Mouse (Mus musculus): Measurements from ENCODE around the gene 1700003E16Rik.

The 1700003E16Rik gene

DNA sequence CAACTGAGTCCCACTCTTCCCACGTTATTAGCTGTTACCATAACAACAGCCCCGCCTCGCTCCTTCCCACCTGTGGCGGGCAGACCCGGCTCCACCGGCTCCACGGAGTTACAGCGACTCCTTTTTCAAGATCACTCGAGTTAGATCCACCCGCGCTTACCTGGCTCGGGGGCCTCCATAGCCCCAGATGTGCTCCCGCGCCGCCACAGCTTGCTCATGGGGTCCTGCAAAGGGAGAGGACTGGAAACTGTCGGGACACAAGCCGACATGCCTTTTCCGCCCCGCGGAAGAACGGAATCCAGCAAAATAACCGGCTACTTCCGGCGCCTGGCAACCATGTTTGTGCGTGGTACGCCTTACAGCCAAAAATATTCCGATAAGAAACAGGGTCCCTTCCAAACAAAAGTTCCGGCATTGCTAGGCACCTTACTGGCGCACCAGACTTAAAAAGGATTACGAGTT lies 31.3 kb upstream of the 1700003E16Rik start:
- peak; percentile 32; the same call in 1 of the 2 replicates for ATAC-seq (ENCODE audit: insufficient number of reproducible peaks, low FRiP score, low TSS enrichment)

DNA sequence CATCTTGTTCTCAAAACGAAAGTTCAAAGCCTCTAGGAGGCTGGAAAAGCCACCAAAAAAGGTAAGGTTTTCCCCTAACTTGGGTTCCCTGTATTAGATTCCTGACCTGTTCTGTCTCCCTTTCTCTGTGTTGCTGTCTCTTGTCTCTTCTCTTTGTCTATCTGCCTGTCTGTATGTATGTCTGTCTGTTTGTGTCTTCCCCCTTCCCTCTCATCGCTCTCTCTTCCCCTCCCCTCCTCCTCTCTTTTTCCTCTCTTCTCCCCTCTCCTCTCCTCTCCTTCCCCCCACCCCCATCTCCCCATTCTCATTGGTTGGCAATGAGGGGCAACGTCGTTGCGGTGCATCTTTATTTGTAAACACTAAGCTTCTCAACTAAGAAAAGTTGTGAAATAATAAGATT lies 30.9 kb upstream of the 1700003E16Rik start, which contains the start of gene Ino80b:
Gene Ino80b (minus strand): TSS at position 101 of the 400 bp plus-strand sequence.
- ATAC-seq (ENCODE audit: insufficient number of reproducible peaks, low FRiP score, low TSS enrichment): no peak

DNA sequence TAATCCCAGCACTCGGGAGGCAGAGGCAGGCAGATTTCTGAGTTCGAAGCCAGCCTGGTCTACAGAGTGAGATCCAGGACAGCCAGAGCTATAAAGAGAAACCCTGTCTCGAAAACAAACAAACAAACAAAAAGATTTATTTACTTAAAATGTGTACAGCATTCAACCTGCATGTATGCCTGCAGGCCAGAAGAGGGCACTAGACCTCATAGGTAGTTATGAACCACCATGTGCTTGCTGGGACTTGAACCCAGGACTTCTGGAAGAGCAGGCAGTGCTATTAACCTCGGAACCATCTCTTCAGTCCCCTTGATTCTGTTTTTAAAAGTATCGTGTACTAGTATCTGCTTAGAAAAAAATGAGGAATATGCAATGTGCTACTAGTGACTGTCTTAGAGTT lies 28.8 kb upstream of the 1700003E16Rik start:
- ATAC-seq (ENCODE audit: insufficient number of reproducible peaks, low FRiP score, low TSS enrichment): no peak

DNA sequence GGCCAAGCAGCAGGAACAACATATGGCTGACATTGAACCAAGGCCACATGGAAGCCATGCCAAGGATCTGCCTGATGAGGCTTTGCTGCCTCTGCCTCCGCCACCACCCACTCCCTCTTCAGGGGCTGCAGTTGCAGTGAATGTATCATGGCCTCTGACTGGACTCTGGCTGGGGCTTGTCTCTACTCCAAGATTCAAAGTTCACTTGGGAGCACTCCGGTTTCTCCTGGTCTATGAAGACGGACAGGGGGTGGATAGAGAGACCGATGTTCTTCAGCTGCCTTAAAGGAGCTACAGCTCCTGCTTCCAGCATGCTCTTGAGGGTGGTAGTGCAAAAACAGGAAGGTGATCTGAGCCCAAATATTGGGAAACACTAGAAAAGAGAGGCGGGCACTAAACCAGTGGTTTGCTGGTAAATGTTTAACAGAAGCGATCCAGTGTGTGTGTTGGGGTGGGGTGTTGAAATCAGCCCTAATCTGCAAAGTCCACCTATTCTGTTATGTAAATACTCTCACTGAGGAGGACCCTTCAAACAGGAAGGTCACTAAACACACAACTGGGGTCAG lies 24.7 kb upstream of the 1700003E16Rik start:
- ATAC-seq (ENCODE audit: insufficient number of reproducible peaks, low FRiP score, low TSS enrichment): no peak

DNA sequence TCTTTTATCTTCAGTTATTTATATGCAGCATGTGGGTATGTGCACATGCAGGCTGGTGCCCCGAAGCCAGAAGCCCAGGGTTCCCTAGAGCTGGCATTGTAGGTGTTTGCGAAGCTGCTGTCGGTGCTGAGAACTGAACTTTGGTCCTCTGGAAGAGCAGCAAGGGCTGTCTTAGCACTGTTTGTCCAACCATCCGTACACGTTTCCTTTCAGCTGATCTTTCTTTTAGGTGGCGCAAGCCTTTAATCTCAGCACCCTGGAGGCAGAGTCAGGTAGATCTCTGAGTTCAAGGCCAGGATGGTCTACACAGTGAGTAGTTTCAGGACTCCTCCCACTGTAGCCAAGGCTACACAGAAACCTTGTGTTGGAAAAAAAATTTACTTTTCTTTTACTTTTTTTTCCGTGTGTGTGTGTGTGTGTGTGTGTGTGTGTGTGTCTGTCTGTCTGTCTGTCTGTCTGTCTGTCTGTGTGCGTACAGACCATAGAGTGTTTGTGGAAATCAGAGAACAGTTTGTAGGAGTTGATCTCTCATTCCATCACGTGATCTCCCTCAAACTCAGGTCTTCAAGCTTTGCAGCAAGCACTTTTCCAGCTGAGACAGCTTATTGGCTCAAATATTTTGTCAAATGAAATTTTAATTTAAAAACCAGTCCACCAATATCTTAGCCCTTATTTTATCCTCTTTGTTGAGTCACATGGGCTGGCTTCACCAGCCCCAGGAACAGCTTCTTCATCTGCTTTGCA lies 23.9 kb upstream of the 1700003E16Rik start:
- ATAC-seq (ENCODE audit: insufficient number of reproducible peaks, low FRiP score, low TSS enrichment): no peak

DNA sequence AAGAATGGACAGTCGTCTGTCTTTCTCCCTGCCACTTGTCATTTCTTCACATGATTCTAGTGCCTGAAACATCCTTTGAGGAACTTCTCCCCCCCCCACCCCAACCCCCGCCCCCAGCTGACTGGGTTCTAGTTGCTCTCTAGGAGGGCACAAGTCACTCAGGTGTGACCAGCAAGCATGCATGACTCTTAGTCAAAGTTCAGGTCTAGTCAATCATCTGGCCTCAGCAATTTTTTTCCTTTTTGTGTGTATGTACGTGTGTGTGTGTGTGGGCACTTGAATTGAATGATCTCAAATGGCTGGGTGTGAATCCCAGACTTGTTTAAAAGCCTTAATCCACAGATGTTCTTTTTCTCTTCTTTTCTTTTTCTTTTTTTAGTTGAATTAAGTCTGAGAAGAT lies 22.0 kb upstream of the 1700003E16Rik start:
- no peak for ATAC-seq (ENCODE audit: insufficient number of reproducible peaks, low FRiP score, low TSS enrichment)

DNA sequence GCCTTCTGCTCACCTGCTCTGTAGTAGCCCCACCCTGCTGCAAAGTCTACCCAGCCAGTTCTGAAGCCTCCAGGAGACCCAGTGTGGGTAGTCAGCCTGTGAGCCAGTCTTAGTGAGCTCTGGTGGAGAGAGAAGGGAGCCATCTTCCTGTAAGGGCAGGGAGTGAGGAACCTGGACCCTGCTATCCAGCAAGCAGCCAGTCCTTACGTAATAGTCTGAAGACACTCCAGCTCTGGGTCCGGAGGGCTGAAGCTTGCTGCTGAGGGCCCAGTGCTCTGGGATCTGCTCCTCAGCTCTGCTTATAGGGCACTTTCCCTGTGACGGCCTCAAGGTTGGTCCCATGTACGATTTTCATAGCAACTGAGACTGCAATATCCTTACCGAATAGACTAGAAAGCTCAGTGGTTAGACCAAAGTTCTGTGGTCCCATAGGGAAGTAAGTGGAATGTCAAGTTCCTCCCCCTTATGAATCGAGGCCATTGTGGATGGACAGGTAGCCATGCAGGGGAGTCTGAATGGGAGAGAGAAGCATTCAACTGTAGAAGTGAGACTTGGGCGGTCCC lies 21.2 kb upstream of the 1700003E16Rik start, which contains the start of gene Rtkn:
Gene Rtkn (plus strand): TSS at position 513 of the 563 bp plus-strand sequence.
- no peak for ATAC-seq (ENCODE audit: insufficient number of reproducible peaks, low FRiP score, low TSS enrichment)

DNA sequence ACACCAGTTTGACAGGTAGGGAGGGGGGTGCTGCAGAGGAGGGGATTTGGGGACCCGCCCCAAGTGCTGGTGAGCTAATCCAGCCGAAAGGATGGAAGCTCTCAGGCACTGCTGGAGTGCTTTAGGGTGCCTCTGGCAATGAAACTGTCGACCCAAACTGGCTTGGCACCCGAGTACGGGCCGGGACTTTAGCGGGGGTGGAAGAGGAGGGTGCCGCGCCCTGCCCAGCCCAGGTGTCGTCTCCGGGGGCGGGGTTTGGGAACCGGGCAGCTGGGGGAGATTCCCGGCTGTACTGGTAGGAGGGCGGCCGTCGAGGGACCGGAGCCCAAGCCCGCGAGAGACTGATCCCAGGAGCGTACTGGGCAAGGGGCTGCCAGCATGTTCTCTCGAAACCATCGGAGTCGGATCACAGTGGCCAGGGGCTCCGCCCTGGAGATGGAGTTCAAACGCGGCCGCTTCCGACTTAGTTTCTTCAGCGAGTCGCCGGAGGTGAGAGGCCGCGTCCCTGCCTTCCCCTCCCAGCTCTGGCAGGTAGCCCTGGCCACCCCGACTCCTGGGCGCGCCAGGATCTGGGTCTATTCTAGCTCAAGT lies 20.5 kb upstream of the 1700003E16Rik start:
- no peak; the same call in 1 of the 2 replicates for ATAC-seq (ENCODE audit: insufficient number of reproducible peaks, low FRiP score, low TSS enrichment)

DNA sequence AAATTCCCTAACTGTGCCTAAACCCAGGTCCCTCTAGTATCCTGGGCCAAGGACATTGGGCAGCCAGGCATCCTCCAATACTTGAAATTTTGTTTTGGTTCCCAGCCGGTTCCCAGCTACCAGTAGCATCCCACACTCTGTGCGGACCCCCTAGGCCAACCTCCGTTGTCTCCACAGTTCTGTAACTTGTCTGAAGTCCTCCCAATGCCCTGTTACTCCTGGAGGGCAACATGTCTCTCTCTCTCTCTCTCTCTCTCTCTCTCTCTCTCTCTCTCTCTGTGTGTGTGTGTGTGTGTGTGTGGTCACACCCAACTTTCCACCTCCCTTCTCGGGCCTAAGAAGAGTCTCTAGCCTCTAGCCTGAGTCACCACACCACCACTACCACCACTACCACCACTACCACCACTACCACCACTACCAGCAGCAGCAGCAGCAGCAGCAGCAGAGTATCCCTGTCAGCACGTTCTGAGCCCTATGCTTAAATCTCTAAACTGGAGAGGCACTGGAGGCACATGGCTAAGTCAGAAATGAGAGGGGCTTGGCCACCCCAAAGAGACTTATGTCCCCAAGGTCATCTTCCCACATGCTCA lies 19.8 kb upstream of the 1700003E16Rik start:
- ATAC-seq (ENCODE audit: insufficient number of reproducible peaks, low FRiP score, low TSS enrichment): no peak

DNA sequence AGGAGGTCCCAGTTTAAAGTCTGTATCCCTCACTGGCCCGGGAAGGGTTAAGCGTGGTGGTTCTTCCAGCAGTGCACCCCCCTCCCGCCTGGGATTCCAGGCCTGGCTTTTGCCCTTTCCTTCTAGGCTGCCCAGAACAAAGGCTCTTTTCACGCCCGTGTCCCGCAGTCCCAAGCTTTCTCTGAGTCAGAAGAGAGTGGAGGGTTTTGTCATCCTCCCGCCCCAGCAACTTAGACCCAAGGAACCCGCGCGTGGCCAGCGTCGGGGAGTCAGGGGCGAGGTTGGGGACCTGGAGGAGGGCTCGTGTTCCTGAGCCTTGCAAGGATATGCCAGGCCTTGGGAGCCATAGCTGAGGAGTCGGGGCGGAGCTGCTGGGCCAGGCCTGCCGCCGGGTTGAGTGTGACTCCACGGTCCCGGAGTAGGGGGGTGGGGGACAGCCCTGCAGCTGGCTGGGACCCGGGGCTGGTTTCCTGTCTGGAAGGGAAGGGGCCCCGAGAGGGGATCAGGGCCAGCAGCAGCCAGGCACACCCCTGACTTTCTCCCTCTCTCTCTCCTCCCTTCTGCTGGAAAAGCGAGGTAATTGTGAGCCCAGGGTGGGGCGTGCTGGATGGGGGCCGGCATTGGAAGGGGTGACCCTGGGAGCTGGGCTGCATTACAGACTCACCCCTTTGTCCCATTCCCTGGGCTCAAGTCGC lies 19.2 kb upstream of the 1700003E16Rik start:
- peak; percentile 45; the same call in 1 of the 2 replicates for ATAC-seq (ENCODE audit: insufficient number of reproducible peaks, low FRiP score, low TSS enrichment)

DNA sequence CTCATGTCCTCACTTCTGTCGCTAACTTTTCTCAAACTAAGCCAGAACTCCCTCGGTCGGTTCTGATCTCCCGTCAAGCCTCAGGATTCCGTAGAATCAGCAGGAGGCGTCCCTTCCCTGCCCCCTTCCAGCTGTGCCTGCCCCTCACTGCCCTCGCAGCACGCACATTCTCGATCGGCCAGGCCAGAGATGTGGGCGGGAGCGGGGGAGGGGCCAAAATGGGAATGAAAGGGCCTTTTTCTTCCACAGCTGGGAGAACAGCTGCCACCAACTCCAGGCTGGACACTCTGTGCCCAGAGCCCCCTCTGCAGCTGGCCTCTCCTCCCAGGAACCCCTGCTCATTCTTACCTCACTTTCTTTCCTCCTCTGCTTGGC lies 18.6 kb upstream of the 1700003E16Rik start:
- no peak for ATAC-seq (ENCODE audit: insufficient number of reproducible peaks, low FRiP score, low TSS enrichment)

DNA sequence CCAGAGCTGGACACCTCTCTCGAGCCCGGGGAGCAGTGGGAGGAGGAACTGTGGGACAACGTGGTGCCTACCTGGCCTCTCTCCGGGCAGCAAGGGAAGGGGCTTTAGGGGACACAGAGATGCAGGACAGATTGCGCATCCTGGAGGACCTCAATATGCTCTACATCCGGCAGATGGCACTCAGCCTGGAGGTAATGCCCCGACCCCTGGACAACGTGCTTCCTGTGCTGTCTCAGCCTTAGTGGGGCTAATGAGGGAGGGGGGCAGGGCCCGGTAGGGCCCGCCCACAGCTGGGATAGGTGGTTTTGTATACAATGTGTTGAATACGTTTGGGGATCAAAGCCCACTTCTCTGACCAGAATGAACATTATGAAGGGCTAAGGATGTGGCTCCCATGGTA lies 18.1 kb upstream of the 1700003E16Rik start:
- ATAC-seq (ENCODE audit: insufficient number of reproducible peaks, low FRiP score, low TSS enrichment): no peak

DNA sequence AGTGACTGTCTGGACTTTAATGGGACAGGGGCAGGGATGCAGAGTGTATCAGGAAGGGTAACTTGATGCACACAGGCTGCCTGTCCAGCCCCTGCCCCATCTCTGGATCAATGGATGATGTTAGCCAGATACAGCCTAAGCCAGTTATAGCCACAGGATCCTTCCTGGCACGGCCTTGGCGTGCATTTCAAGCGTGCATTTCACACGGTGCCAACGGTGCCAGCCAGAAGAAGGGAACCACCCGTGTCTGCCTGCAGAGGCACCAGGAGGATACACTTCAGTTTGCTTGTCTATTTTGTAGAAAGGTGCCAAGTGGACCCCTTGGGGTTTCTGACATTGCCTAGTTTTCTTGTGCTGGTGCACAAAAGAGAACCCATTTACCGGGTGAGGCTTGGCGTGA lies 16.2 kb upstream of the 1700003E16Rik start:
- ATAC-seq (ENCODE audit: insufficient number of reproducible peaks, low FRiP score, low TSS enrichment): no peak

DNA sequence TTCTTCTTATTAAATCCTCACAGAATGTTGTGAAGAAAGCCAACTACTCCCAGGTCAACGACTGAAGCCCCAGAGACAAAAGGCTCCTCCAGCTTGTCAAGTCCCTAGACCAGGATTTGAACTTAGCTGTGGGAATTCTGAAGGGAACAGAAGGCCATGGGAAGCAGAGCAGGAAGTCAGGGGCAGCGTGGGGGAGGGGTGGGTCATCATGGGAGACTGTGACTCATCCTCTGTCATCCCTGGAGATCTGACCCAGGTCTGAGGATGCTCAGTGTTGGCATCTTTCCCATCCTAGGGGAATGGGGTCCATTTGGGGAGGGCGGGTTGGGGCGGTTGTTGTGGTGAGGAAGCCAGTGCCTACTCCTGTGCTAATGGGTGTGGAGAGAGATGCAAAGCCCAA lies 14.6 kb upstream of the 1700003E16Rik start:
- ATAC-seq (ENCODE audit: insufficient number of reproducible peaks, low FRiP score, low TSS enrichment): no peak

DNA sequence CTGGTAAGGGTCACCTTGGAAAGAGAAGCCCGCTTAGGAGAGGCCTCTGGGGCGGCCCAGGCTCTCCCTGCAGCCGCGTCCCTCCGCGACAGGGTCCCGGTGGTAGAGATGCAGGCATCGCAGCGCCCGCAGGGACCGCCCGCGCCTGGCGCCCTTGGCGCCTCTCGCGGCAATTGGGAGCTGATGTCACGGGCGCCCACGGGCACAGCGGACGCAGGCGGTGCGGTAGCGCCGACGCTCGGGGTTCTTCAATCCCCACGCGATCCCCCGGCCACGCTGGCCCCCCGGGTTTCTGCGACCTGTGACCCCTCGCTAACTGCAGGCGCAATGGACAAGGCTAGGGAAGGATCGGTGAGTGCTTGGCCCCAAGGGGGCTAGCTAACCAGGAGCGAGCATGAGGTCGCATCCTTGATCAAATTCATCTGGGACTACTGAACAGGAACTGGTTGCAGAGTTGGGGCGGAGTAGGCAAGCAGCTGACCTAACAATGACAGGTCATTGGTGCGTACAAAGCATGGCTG lies 13.9 kb upstream of the 1700003E16Rik start:
- no peak for ATAC-seq (ENCODE audit: insufficient number of reproducible peaks, low FRiP score, low TSS enrichment)

DNA sequence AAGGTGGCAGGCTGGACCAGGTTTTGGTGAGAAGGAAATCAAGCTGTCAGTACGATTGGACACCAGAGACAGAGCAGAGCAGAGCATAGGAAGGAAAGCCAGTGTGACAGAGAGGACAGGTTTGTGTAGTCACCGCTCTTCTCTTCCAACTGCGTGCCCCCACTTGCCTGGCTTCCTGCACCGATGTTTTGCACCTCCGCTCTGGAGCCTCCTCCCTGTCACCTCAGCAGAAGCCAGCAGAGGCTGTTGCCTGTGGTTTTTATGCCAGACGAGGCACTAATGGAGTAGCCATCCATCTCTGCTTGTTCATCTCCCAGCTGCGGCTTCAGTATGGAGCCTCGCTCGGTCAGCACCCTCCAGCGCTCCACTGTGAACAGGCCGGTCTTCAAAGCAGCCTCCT lies 13.3 kb upstream of the 1700003E16Rik start:
- ATAC-seq (ENCODE audit: insufficient number of reproducible peaks, low FRiP score, low TSS enrichment): no peak

DNA sequence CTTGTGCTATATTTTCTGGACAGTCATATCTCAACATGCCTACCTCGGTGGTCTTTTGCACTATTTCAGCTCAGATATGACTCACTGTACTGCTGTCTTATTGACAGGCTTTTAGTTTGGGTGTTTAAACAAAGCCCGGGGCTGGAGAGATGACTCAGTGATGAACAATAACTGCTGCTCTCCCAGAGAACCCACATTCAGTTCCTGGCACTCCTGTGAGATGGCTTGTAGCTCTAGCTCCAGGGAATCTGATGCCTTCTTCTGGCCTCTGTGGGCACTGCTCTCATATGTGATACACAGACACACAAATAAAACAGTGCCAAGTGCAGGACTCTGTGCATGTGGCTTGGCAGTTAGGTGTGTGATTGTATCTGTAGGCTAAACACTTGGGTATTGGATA lies 11.0 kb upstream of the 1700003E16Rik start:
- ATAC-seq (ENCODE audit: insufficient number of reproducible peaks, low FRiP score, low TSS enrichment): no peak

DNA sequence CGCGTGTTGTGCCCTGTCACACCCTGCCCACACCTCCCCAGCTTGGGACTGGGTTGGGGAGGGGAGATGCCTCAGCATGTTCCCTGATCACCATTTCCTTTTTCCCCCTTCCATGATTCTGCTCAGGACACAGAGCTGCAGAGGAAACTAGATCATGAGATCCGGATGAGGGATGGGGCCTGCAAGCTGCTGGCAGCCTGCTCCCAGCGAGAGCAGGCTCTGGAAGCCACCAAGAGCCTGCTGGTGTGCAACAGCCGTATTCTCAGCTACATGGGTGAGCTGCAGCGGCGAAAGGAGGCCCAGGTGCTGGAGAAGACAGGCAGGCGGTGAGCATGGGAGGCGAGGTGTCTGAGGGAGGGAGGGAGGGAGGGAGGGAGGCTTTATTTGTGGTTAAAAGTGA lies 10.4 kb upstream of the 1700003E16Rik start:
- no peak for ATAC-seq (ENCODE audit: insufficient number of reproducible peaks, low FRiP score, low TSS enrichment)

DNA sequence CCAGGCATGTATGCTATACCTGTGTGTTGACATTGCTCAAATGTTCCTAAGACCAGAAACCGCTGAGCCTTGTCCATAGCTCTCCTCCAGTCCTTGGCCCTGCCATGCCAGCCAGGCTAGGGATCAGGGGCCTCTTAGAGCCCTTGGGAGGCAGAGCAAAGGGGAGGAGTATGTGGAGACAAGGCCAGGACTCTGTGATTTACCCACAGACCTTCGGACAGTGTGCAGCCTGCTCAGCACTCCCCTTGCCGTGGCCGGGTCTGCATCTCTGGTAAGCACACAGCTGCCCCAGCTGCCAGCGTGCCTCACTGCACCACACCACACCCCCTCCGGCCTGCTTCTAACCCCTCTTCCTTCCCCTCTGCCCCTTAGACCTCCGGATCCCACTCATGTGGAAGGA lies 8.9 kb upstream of the 1700003E16Rik start:
- ATAC-seq (ENCODE audit: insufficient number of reproducible peaks, low FRiP score, low TSS enrichment): no peak

DNA sequence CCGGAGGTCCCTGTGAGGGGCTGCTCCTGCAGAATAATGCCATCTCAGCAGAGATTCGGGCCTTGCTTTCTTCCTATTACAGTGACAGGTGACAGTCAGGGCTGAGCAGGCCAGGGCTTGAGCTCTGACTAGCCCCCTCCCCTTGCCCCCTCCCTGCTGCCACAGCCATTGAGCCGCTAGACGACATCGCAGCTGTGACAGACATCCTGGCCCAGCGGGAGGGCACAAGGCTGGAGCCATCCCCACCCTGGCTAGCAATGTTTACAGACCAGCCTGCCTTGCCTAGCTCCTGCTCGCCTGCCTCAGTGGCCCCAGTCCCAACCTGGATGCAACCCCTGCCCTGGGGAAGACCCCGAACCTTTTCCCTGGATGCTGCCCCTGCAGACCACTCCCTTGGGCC lies 4.5 kb upstream of the 1700003E16Rik start:
- no peak for ATAC-seq (ENCODE audit: insufficient number of reproducible peaks, low FRiP score, low TSS enrichment)

Data from cerebellum, adult (tissue).